Mouse (Mus musculus) heart, embryonic 14.5 days (tissue): ENCODE results near the gene Pmf1. TPM values are rescaled to one million over a fixed set of nuclear protein-coding genes. Genes with fewer than 3 reads are reported as not detected.

Experiments
- ATAC-seq: fragments of 200-750 bp; cut with Nextera tagmentation; 2 replicates; pipeline ENCODE4 v1.8.0; 2017; ENCODE audit warnings: low read depth, moderate TSS enrichment; ENCODE audit not compliant: insufficient number of reproducible peaks, insufficient read depth, low FRiP score
- H3K27ac ChIP-seq, 2 experiments: fragments of 200-500 bp in 1 of 2; fragments of 300-500 bp in 1 of 2; sonication (generic) in 1 of 2; replicated peaks in 1 of 2; 2 replicates each; pipeline ENCODE4 v1.5.1; 2012 to 2014; ENCODE audit warnings: low read depth in 2 of 2, low read length in 2 of 2, control low read depth in 1 of 2, mild to moderate bottlenecking in 1 of 2, mixed read lengths in 1 of 2; ENCODE audit not compliant: control insufficient read depth in 1 of 2, insufficient read depth in 1 of 2
- H3K27me3 ChIP-seq: fragments of 300-500 bp; sonication (generic); 2 replicates; pipeline ENCODE4 v1.6.1; 2014; ENCODE audit warnings: mild to moderate bottlenecking, low read length, control low read depth; ENCODE audit not compliant: control insufficient read depth, insufficient read depth
- H3K36me3 ChIP-seq: fragments of 300-500 bp; sonication (generic); 2 replicates; pipeline ENCODE4 v1.6.1; 2014; ENCODE audit warnings: mild to moderate bottlenecking, control low read depth, low read length, mixed read lengths; ENCODE audit not compliant: control insufficient read depth, insufficient read depth
- H3K4me1 ChIP-seq, 2 experiments: fragments of 200-500 bp in 1 of 2; fragments of 300-500 bp in 1 of 2; sonication (generic) in 1 of 2; 2 replicates each; pipeline ENCODE4 v1.6.1; 2012 to 2014; ENCODE audit warnings: low read length in 2 of 2, control low read depth in 1 of 2, mixed read lengths in 1 of 2; ENCODE audit not compliant: control insufficient read depth in 2 of 2, insufficient read depth in 2 of 2
- H3K4me2 ChIP-seq: fragments of 300-500 bp; sonication (generic); 2 replicates; pipeline ENCODE4 v1.6.1; 2014; ENCODE audit warnings: mild to moderate bottlenecking, low read length
- H3K4me3 ChIP-seq, 2 experiments: fragments of 200-500 bp in 1 of 2; fragments of 300-500 bp in 1 of 2; sonication (generic) in 1 of 2; 2 replicates each; pipeline ENCODE4 v1.5.1; 2012 to 2014; ENCODE audit warnings: low read length in 2 of 2, mild to moderate bottlenecking in 2 of 2, control low read depth in 1 of 2, low read depth in 1 of 2, moderate library complexity in 1 of 2; ENCODE audit not compliant: control insufficient read depth in 1 of 2, insufficient read depth in 1 of 2
- H3K9ac ChIP-seq: fragments of 300-500 bp; sonication (generic); 2 replicates; pipeline ENCODE4 v1.6.1; 2014; ENCODE audit warnings: mild to moderate bottlenecking, low read length
- H3K9me3 ChIP-seq: fragments of 300-500 bp; sonication (generic); 2 replicates; pipeline ENCODE4 v1.6.1; 2016; ENCODE audit warnings: low read length, control low read depth; ENCODE audit not compliant: control insufficient read depth
- WGBS: fragments of 180-500 bp; shearing (Covaris S2); extraction: QIAGEN DNeasy Blood & Tissue Kit; methylation state at CpG from one replicate; pipeline ENCODE4 v1.1.7; 2014; 5-methylcytosine and 5-hydroxymethylcytosine counted together
- polyA plus RNA-seq: library from polyadenylated mRNA; unstranded; fragments of >200 nt; fragmentation: Nextera tagmentation; extraction: Ambion mirVana; gene quantifications from 2 replicates; pipeline ENCODE4 v1.2.1, GENCODE M21; 2014

Pmf1 gene
- polyA plus RNA-seq, 1 experiment from 2014 or later: 95.5 TPM

DNA sequence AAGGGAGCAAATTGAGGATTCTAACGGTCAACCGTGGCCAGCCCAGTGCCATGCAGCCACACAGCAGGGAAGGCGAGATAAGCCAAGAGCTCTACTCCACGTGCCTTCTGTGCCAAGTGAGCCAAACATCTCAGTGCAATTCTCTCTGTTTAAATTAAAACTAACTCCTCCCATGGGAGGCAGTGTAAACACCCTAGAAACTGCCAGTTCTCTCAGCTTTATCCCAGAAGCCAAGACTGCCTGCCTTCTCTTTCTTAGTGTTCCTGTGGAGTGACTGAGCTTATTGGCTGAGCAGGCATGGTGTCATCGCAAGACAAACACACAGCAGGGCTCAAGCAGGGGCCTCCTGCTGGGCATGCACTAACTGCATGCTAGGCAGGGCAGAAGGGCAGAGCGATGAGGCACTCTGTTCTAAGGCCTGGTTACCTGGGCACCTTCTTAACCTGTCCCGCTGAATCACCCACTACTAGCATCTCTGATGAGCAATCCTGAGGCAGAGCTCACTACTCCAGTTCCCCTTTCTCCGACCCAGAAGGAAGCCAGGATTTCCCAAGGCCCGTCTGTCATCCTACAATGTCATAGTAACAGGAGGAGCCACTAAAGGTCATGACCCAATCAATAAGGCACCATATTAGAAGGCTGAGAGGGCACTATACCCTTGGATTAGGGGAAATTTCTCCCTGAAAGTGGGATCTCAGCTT, 12.0 kb upstream of the Pmf1 start:
- ATAC-seq: no peak
- no peak overlapping the region for H3K9ac ChIP-seq
- H3K4me2 ChIP-seq: no peak overlapping the region
- no peaks in the 10 kb centered on the region for H3K27me3 ChIP-seq
- H3K9me3 ChIP-seq: no peaks in the 10 kb centered on the region
- H3K4me1 ChIP-seq: peaks cover 4 to 11% of the 10 kb centered on the region in 2 experiments
- H3K27ac ChIP-seq: no peak overlapping the region
- WGBS: 39% methylated on average over 9 of the region's 9 CpGs
- peaks cover 40% of the 10 kb centered on the region for H3K36me3 ChIP-seq
- H3K4me3 ChIP-seq: no peak overlapping the region

GRCm38 (mm10) chr3:88420771-88421170, 10.6 kb upstream of the Pmf1 start:
- no peak for ATAC-seq
- WGBS: 89% methylated on average over 19 of the region's 19 CpGs
- no peak overlapping the region for H3K4me2 ChIP-seq
- peaks cover 54% of the 10 kb centered on the region for H3K36me3 ChIP-seq
- H3K4me1 ChIP-seq: peaks cover 4 to 11% of the 10 kb centered on the region in 2 experiments
- no peak overlapping the region for H3K4me3 ChIP-seq
- H3K27me3 ChIP-seq: no peaks in the 10 kb centered on the region
- no peaks in the 10 kb centered on the region for H3K9me3 ChIP-seq
- H3K9ac ChIP-seq: no peak overlapping the region
- no peak overlapping the region for H3K27ac ChIP-seq

- WGBS: 80% methylated on average over 6 of the region's 6 CpGs
- Histone ChIP-seq H3K36me3 (peaks cover 76% of the 10 kb centered on the region), H3K27ac (no peak overlapping the region), H3K4me3 (no peak overlapping the region), H3K9me3 (no peaks in the 10 kb centered on the region), H3K27me3 (no peaks in the 10 kb centered on the region), H3K4me2 (no peak overlapping the region), H3K4me1 (no peaks in the 10 kb centered on the region; a peak in 1 of 4 replicates), H3K9ac (no peak overlapping the region)
- no peak for ATAC-seq
Observed at GRCm38 (mm10) chr3:88418016-88418415, 7.9 kb upstream of the Pmf1 start.

DNA sequence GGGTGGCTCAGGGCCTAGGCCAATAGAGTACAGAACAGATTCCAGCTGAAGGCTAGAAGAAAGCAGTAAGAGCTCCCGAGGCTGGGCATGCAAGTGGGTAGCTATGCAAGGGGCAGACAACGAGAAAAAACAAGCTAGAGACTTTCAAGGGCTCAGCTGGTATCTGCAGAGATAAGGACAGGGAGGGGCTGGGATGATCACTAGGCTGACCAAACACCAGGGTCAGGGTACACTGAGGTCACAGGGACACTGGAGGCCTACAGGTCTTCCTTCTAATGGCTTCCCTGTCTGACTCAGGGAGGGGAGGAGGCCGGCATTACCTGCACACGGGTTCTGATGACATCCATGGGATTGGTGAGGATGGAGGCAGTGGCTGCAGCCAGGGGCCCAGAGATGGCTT, 5.5 kb upstream of the Pmf1 start:
- H3K4me1 ChIP-seq: peaks cover 2% of the 10 kb centered on the region in 2 experiments
- no peaks in the 10 kb centered on the region for H3K27me3 ChIP-seq
- H3K9ac ChIP-seq: no peak overlapping the region
- no peak overlapping the region for H3K4me3 ChIP-seq
- peaks cover 90% of the 10 kb centered on the region for H3K36me3 ChIP-seq
- no peak for ATAC-seq
- H3K4me2 ChIP-seq: no peak overlapping the region
- no peak overlapping the region for H3K27ac ChIP-seq
- 41% methylated on average over 4 of the region's 4 CpGs for WGBS
- H3K9me3 ChIP-seq: no peaks in the 10 kb centered on the region

DNA sequence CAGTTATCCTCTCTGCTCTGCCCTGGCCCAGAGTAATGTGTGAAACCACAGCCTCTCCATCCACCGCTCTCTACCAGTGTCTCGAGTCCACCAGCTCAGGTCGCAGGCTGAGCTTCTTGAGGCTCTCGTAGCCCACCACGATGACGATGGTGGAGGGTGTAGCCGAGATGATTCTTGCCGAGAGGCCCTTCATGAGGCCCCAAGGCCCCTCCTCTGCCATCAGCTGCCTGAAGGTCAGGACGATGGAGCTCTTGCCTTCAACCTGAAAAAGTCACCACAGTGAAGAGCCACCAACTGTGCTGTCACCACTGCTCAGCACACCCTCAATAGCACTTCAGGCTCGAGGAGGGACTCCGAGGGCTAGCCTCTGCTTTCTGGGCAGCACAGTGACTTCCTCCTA, 2.5 kb upstream of the Pmf1 start:
- H3K4me1 ChIP-seq: peaks cover 8 to 17% of the 10 kb centered on the region in 2 experiments
- H3K36me3 ChIP-seq: peaks cover 60% of the 10 kb centered on the region
- no peak overlapping the region for H3K4me2 ChIP-seq
- no peaks in the 10 kb centered on the region for H3K27me3 ChIP-seq
- H3K9ac ChIP-seq: no peak overlapping the region
- no peak overlapping the region for H3K27ac ChIP-seq
- H3K4me3 ChIP-seq: no peak overlapping the region
- no peak for ATAC-seq
- no peaks in the 10 kb centered on the region for H3K9me3 ChIP-seq
- WGBS: 82% methylated on average over 11 of the region's 11 CpGs

- no peak for ATAC-seq
- Histone ChIP-seq H3K4me1 (peaks cover 8 to 22% of the 10 kb centered on the region in 2 experiments), H3K27me3 (no peaks in the 10 kb centered on the region), H3K4me2 (no peak overlapping the region), H3K4me3 (no peak overlapping the region), H3K9me3 (no peaks in the 10 kb centered on the region), H3K9ac (no peak overlapping the region), H3K27ac (no peak overlapping the region), H3K36me3 (peaks cover 52% of the 10 kb centered on the region)
- 87% methylated on average over 4 of the region's 4 CpGs for WGBS
Observed at GRCm38 (mm10) chr3:88411681-88412080, 1.6 kb upstream of the Pmf1 start.

DNA sequence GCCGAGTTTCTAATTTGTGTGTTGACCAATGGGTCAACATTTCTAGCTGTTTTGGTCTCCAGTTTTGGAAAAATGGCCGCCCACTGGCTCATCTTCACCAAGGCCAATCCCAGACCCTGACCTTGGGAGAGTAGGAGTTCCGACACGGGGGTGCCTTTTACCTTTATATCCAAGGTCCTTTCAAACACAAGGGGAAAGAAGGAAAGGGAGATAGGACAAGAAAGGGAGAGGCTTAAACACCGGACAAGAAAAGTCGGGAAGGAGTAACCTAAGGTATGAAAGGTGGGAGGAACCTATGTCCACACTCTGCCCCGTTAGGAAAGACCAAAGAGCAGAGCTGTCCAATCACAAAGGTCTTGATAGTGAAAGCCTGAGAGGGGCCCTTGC, 507 bp upstream of the Pmf1 start:
- no peak for ATAC-seq
- peak overlapping the region; percentile 93 for H3K9ac ChIP-seq

GRCm38 (mm10) chr3:88408953-88409352, 1.2 kb downstream of the Pmf1 start:
- Histone ChIP-seq H3K9me3 (no peaks in the 10 kb centered on the region), H3K4me3 (peak overlapping the region; percentile 71 to 80), H3K4me1 (peaks cover 8 to 22% of the 10 kb centered on the region in 2 experiments), H3K9ac (peak overlapping the region; percentile 93), H3K36me3 (peaks cover 34% of the 10 kb centered on the region), H3K27me3 (no peaks in the 10 kb centered on the region), H3K4me2 (peak overlapping the region; percentile 83), H3K27ac (peak overlapping the region; percentile 99; a peak in 2 of 4 replicates)
- 51% methylated on average over 5 of the region's 5 CpGs for WGBS
- no peak for ATAC-seq

More for the DNA sequence above, 507 bp upstream of the Pmf1 start:
- peak overlapping the region; percentile 83 for H3K4me2 ChIP-seq
- H3K4me3 ChIP-seq: peak overlapping the region; percentile 71 to 80; a peak in 3 of 4 replicates
- no peaks in the 10 kb centered on the region for H3K27me3 ChIP-seq
- peaks cover 42% of the 10 kb centered on the region for H3K36me3 ChIP-seq
- H3K4me1 ChIP-seq: peaks cover 8 to 22% of the 10 kb centered on the region in 2 experiments
- WGBS: 18% methylated on average over 7 of the region's 7 CpGs
- H3K27ac ChIP-seq: peak overlapping the region; percentile 40 to 99
- H3K9me3 ChIP-seq: no peaks in the 10 kb centered on the region
